Mouse (Mus musculus) G1E (cell line): Measurements from ENCODE around the gene A3galt2.

Source experiments
- CTCF ChIP-seq: IDR thresholded peaks from 2 replicates; pipeline ENCODE4 v1.5.1; 2012; ENCODE audit warnings: low read depth, low read length, inconsistent platforms, mixed read lengths
- GATA1 ChIP-seq: IDR thresholded peaks from 2 replicates; pipeline ENCODE4 v1.6.1; 2012; ENCODE audit warnings: borderline replicate concordance, low read length, inconsistent platforms, mixed read lengths
- TAL1 ChIP-seq: conservative IDR thresholded peaks from 2 replicates; pipeline ENCODE4 v1.6.1; 2012; ENCODE audit warnings: low read depth, low read length, inconsistent platforms, mixed read lengths

DNA sequence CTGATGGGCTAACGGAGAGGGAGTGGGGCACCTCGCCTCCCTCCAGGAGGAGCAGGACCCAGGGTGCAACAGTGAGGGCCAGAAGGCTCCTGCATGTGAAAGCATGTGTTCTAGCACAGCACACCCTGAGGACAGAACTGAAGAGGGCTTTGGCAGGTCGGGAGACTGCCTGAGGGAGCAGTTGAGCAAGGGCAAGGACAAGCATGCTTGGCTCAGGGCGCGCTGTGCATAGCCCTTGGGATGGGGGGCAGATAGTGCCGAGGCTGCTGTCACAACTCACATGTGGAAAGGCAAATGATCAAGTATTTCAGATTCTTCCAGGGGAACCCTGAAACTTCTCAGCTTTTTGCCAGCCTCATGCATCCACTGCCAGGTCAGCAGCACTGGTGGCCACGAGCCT lies 6.9 kb upstream of the A3galt2 start:
- TF ChIP-seq GATA1 (no peak), CTCF (no peak), TAL1 (no peak)
